Mouse (Mus musculus): ENCODE results near the gene Adam33. TPM values are rescaled to one million over a fixed set of nuclear protein-coding genes. Genes with fewer than 3 reads are reported as not detected.
"Not testable (repeated sequence)": the region's sequence is repeated elsewhere in the genome, so short reads cannot be mapped to it uniquely, and the experiment has no call there.

Adam33 gene
- total RNA-seq (2014; rRNA removed) = 0.28 and 0.67 TPM in 2 replicates
- polyA plus RNA-seq (2012; rRNA removed) = 1.1 and 1.7 TPM in 2 replicates

DNA sequence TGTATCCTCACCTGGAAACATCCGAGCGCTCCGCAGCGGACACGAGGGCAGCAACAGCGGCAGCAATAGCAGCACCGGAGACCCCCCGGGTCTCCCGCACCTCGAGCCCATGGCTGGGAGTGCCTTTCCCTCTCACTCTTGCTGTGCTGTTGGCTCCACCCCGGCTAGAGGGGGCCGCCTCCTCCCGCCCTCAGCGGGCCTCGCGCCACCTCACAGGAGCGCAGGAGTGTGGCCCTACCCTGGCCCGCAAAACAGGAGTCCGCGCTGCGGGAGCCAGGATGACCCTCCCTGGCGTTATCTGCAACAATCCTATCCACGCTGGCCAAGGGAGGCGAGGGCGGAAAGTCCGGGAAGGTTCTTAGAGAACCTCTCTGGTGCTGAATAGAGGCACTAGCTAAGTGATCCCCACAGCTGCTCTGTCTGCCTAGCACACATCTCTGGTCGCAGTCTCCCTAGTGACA lies at the start of gene Adam33:
TSS of gene Adam33 (minus strand) at position 411 of the 461 bp plus-strand sequence.
- no peak within 1 kb of the TSS for H3K4me3 ChIP-seq (ENCODE audit: insufficient read depth, low read depth, low read length)
- H3K27me3 ChIP-seq (ENCODE audit: control insufficient read depth, insufficient read depth, low read length) = no peaks in the 10 kb centered on the region
- TF ChIP-seq CTCF (IDR thresholded peaks at IDR 0.05; ENCODE audit: low read depth, low read length) = no peak
- TF ChIP-seq POLR2A (IDR thresholded peaks at IDR 0.05; ENCODE audit: extremely low read depth, insufficient read depth, low read length) = no peak
- no peak within 1 kb of the TSS for H3K9ac ChIP-seq (ENCODE audit: low read depth, low read length)
- H3K4me1 ChIP-seq (ENCODE audit: control insufficient read depth, insufficient read depth, low read length) = no peaks in the 10 kb centered on the region
- no peaks in the 10 kb centered on the region for H3K79me2 ChIP-seq (ENCODE audit: control insufficient read depth, insufficient read depth, low read length)
- no peak within 1 kb of the TSS for H3K27ac ChIP-seq (replicated peaks; ENCODE audit: insufficient read depth, low read depth, low read length)
- DNase-seq (ENCODE audit: extremely low read depth, low read depth, low spot score) = no peak
- H3K36me3 ChIP-seq (ENCODE audit: control insufficient read depth, insufficient read depth, low read length) = no peaks in the 10 kb centered on the region
- 7% methylated on average over 27 of the region's 27 CpGs for whole genome bisulfite sequencing

DNA sequence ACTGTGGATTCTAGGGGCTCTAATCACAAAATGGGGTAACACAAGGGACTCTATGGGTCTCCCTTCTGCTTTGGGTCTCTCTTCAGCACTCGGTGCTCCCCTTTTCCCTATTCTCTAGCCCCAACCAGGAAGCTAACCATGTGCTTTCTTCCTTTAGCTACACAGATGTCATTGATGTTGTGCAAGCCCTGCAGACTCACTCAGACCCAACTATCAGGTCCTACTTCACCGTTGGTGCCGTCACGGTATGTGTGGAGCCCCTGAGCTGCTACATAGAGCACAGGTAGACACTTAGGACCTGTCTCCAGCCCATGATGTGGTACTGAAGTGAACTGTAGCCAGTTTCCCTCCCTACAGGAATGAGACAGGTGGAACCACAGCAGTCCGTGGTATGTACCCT lies 42.4 kb upstream of the Adam33 start:
- DNase-seq (ENCODE audit: extremely low read depth, low read depth, low spot score) = no peak
- TF ChIP-seq CTCF (IDR thresholded peaks at IDR 0.05; ENCODE audit: low read depth, low read length) = no peak
- no peak for TF ChIP-seq POLR2A (IDR thresholded peaks at IDR 0.05; ENCODE audit: extremely low read depth, insufficient read depth, low read length)
- Histone ChIP-seq H3K79me2 (ENCODE audit: control insufficient read depth, insufficient read depth, low read length) (no peaks in the 10 kb centered on the region), H3K36me3 (ENCODE audit: control insufficient read depth, insufficient read depth, low read length) (no peaks in the 10 kb centered on the region), H3K4me1 (ENCODE audit: control insufficient read depth, insufficient read depth, low read length) (no peaks in the 10 kb centered on the region), H3K4me3 (ENCODE audit: insufficient read depth, low read depth, low read length) (no peak overlapping the region), H3K27ac (replicated peaks; ENCODE audit: insufficient read depth, low read depth, low read length) (no peak overlapping the region), H3K9ac (ENCODE audit: low read depth, low read length) (no peak overlapping the region), H3K27me3 (ENCODE audit: control insufficient read depth, insufficient read depth, low read length) (no peaks in the 10 kb centered on the region)
- WGBS = 85% methylated on average over 5 of the region's 5 CpGs

DNA sequence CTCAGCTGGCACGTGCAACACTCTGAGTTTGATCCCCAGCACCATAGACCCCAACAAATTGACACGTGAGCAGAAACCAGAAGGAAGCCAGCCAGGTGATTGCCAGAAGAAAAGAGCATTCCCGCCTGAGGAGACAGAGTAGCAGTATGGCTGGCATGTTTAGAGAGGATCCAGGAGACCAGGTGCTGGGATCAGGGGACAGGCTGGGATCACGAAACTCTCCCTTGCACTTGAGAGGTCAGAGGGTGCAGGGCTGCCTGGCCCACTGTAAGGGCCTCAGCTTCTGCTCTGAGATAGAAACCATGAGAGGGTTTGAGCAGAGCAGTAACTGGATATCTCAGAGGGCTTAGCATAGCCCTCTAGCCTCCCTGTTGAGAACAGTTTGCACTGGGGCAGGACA lies 41.4 kb upstream of the Adam33 start:
- H3K4me3 ChIP-seq (ENCODE audit: insufficient read depth, low read depth, low read length); H3K9ac ChIP-seq (ENCODE audit: low read depth, low read length); H3K27ac ChIP-seq (replicated peaks; ENCODE audit: insufficient read depth, low read depth, low read length); H3K79me2 ChIP-seq (ENCODE audit: control insufficient read depth, insufficient read depth, low read length); H3K27me3 ChIP-seq (ENCODE audit: control insufficient read depth, insufficient read depth, low read length); H3K4me1 ChIP-seq (ENCODE audit: control insufficient read depth, insufficient read depth, low read length); H3K36me3 ChIP-seq (ENCODE audit: control insufficient read depth, insufficient read depth, low read length); DNase-seq (ENCODE audit: extremely low read depth, low read depth, low spot score): not testable (repeated sequence)
- 78% methylated on average over 4 of the region's 4 CpGs for WGBS

DNA sequence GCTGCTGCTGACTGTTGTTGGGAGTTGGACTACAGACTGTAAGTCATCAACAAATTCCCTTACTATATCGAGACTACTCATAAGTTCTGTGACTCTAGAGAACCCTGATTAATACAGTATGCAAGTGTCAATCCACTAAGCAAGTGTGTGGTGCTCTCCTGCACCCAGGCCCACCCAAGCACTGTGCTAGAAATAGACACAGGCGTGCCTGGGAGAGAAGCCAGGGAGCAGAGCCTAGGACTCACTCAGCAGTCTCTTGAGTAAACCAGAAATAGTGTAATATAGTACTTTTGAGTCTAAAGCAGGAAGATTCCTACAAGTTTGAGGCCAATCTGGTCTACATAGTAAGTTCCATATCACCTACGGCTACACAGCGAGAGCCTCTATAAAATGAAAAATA lies 40.4 kb upstream of the Adam33 start:
- Histone ChIP-seq H3K9ac (ENCODE audit: low read depth, low read length) (no peak overlapping the region), H3K4me1 (ENCODE audit: control insufficient read depth, insufficient read depth, low read length) (no peaks in the 10 kb centered on the region), H3K27ac (replicated peaks; ENCODE audit: insufficient read depth, low read depth, low read length) (no peak overlapping the region), H3K27me3 (ENCODE audit: control insufficient read depth, insufficient read depth, low read length) (no peaks in the 10 kb centered on the region), H3K36me3 (ENCODE audit: control insufficient read depth, insufficient read depth, low read length) (no peaks in the 10 kb centered on the region), H3K4me3 (ENCODE audit: insufficient read depth, low read depth, low read length) (no peak overlapping the region), H3K79me2 (ENCODE audit: control insufficient read depth, insufficient read depth, low read length) (no peaks in the 10 kb centered on the region)
- no peak for TF ChIP-seq CTCF (IDR thresholded peaks at IDR 0.05; ENCODE audit: low read depth, low read length)
- no peak for TF ChIP-seq POLR2A (IDR thresholded peaks at IDR 0.05; ENCODE audit: extremely low read depth, insufficient read depth, low read length)
- no peak for DNase-seq (ENCODE audit: extremely low read depth, low read depth, low spot score)
- WGBS = 95% methylated on average over 4 of the region's 4 CpGs

DNA sequence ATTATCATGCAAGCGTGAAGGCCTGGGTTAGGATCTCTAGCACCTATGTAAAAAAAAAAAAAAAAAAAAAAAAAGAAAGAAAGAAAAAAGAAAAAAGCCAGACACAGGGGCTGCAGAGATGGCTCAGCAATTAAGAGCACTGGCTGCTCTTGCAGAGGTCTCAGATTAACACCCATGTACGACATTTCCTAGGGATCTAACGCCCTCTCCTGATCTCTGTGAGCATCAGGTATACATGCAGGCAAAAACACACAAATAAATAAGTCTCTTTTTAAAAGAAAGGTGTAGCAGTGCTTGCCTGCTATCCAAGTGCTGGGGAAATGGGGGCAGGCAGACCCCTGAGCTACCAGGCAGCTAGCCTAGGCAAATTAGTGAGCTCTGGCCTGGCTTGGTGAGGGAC lies 37.9 kb upstream of the Adam33 start:
- Histone ChIP-seq H3K9ac (ENCODE audit: low read depth, low read length) (no peak overlapping the region), H3K27ac (replicated peaks; ENCODE audit: insufficient read depth, low read depth, low read length) (no peak overlapping the region), H3K36me3 (ENCODE audit: control insufficient read depth, insufficient read depth, low read length) (no peaks in the 10 kb centered on the region), H3K27me3 (ENCODE audit: control insufficient read depth, insufficient read depth, low read length) (no peaks in the 10 kb centered on the region), H3K4me3 (ENCODE audit: insufficient read depth, low read depth, low read length) (no peak overlapping the region), H3K4me1 (ENCODE audit: control insufficient read depth, insufficient read depth, low read length) (no peaks in the 10 kb centered on the region; the same call in 1 of the 2 replicates), H3K79me2 (ENCODE audit: control insufficient read depth, insufficient read depth, low read length) (no peaks in the 10 kb centered on the region)
- TF ChIP-seq CTCF (IDR thresholded peaks at IDR 0.05; ENCODE audit: low read depth, low read length) = no peak
- TF ChIP-seq POLR2A (IDR thresholded peaks at IDR 0.05; ENCODE audit: extremely low read depth, insufficient read depth, low read length) = no peak
- 57% methylated on average over 3 of the region's 3 CpGs for WGBS
- no peak for DNase-seq (ENCODE audit: extremely low read depth, low read depth, low spot score)

DNA sequence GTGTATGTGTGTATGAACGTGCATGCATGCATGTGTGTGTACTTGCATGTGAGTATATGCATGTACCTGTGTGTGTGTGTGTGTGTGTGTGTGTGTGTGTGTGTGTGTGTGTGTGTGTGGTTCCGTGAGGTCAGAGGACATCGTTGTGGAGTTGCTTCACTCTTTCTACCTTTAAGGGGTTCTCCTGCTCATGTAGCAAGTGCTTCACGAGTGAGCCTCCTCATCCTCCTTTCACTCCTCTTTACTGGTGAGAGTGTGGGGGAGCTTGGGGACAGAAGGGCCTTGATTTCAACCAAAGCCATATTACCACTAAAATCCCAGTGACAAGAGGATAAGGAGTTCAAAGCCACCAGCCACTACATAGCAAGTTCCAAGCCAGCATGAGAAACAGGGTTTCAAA lies 33.5 kb upstream of the Adam33 start:
- DNase-seq (ENCODE audit: extremely low read depth, low read depth, low spot score) = no peak
- Histone ChIP-seq H3K27ac (replicated peaks; ENCODE audit: insufficient read depth, low read depth, low read length) (no peak overlapping the region), H3K27me3 (ENCODE audit: control insufficient read depth, insufficient read depth, low read length) (no peaks in the 10 kb centered on the region), H3K4me1 (ENCODE audit: control insufficient read depth, insufficient read depth, low read length) (no peaks in the 10 kb centered on the region; the same call in 1 of the 2 replicates), H3K9ac (ENCODE audit: low read depth, low read length) (no peak overlapping the region), H3K36me3 (ENCODE audit: control insufficient read depth, insufficient read depth, low read length) (no peaks in the 10 kb centered on the region), H3K4me3 (ENCODE audit: insufficient read depth, low read depth, low read length) (no peak overlapping the region), H3K79me2 (ENCODE audit: control insufficient read depth, insufficient read depth, low read length) (no peaks in the 10 kb centered on the region)
- WGBS = 79% methylated on average over 4 of the region's 4 CpGs
- TF ChIP-seq POLR2A (IDR thresholded peaks at IDR 0.05; ENCODE audit: extremely low read depth, insufficient read depth, low read length) (no peak), CTCF (IDR thresholded peaks at IDR 0.05; ENCODE audit: low read depth, low read length) (no peak)
